Mouse (Mus musculus) heart, embryonic 14.5 days (tissue): ENCODE measurements around the gene Wipf1. TPM values are rescaled to one million over a fixed set of nuclear protein-coding genes. Genes with fewer than 3 reads are reported as not detected.

Experiments used
- ATAC-seq: fragments of 200-750 bp; cut with Nextera tagmentation; 2 replicates; pipeline ENCODE4 v1.8.0; 2017; ENCODE audit warnings: low read depth, moderate TSS enrichment; ENCODE audit not compliant: insufficient number of reproducible peaks, insufficient read depth, low FRiP score
- H3K27ac ChIP-seq, 2 experiments: fragments of 200-500 bp in 1 of 2; fragments of 300-500 bp in 1 of 2; sonication (generic) in 1 of 2; replicated peaks in 1 of 2; 2 replicates each; pipeline ENCODE4 v1.5.1; 2012 to 2014; ENCODE audit warnings: low read depth in 2 of 2, low read length in 2 of 2, control low read depth in 1 of 2, mild to moderate bottlenecking in 1 of 2, mixed read lengths in 1 of 2; ENCODE audit not compliant: control insufficient read depth in 1 of 2, insufficient read depth in 1 of 2
- H3K27me3 ChIP-seq: fragments of 300-500 bp; sonication (generic); 2 replicates; pipeline ENCODE4 v1.6.1; 2014; ENCODE audit warnings: mild to moderate bottlenecking, low read length, control low read depth; ENCODE audit not compliant: control insufficient read depth, insufficient read depth
- H3K36me3 ChIP-seq: fragments of 300-500 bp; sonication (generic); 2 replicates; pipeline ENCODE4 v1.6.1; 2014; ENCODE audit warnings: mild to moderate bottlenecking, control low read depth, low read length, mixed read lengths; ENCODE audit not compliant: control insufficient read depth, insufficient read depth
- H3K4me1 ChIP-seq, 2 experiments: fragments of 200-500 bp in 1 of 2; fragments of 300-500 bp in 1 of 2; sonication (generic) in 1 of 2; 2 replicates each; pipeline ENCODE4 v1.6.1; 2012 to 2014; ENCODE audit warnings: low read length in 2 of 2, control low read depth in 1 of 2, mixed read lengths in 1 of 2; ENCODE audit not compliant: control insufficient read depth in 2 of 2, insufficient read depth in 2 of 2
- H3K4me2 ChIP-seq: fragments of 300-500 bp; sonication (generic); 2 replicates; pipeline ENCODE4 v1.6.1; 2014; ENCODE audit warnings: mild to moderate bottlenecking, low read length
- H3K4me3 ChIP-seq, 2 experiments: fragments of 200-500 bp in 1 of 2; fragments of 300-500 bp in 1 of 2; sonication (generic) in 1 of 2; 2 replicates each; pipeline ENCODE4 v1.5.1; 2012 to 2014; ENCODE audit warnings: low read length in 2 of 2, mild to moderate bottlenecking in 2 of 2, control low read depth in 1 of 2, low read depth in 1 of 2, moderate library complexity in 1 of 2; ENCODE audit not compliant: control insufficient read depth in 1 of 2, insufficient read depth in 1 of 2
- H3K9ac ChIP-seq: fragments of 300-500 bp; sonication (generic); 2 replicates; pipeline ENCODE4 v1.6.1; 2014; ENCODE audit warnings: mild to moderate bottlenecking, low read length
- H3K9me3 ChIP-seq: fragments of 300-500 bp; sonication (generic); 2 replicates; pipeline ENCODE4 v1.6.1; 2016; ENCODE audit warnings: low read length, control low read depth; ENCODE audit not compliant: control insufficient read depth
- WGBS: fragments of 180-500 bp; shearing (Covaris S2); extraction: QIAGEN DNeasy Blood & Tissue Kit; methylation state at CpG from one replicate; pipeline ENCODE4 v1.1.7; 2014; 5-methylcytosine and 5-hydroxymethylcytosine counted together
- polyA plus RNA-seq: library from polyadenylated mRNA; unstranded; fragments of >200 nt; fragmentation: Nextera tagmentation; extraction: Ambion mirVana; gene quantifications from 2 replicates; pipeline ENCODE4 v1.2.1, GENCODE M21; 2014

The Wipf1 gene
- polyA plus RNA-seq, 1 experiment from 2014 or later: 7.6 TPM

- Histone ChIP-seq H3K27ac (no peak overlapping the region), H3K27me3 (no peaks in the 10 kb centered on the region), H3K36me3 (no peaks in the 10 kb centered on the region), H3K4me3 (no peak overlapping the region), H3K9me3 (no peaks in the 10 kb centered on the region), H3K4me1 (no peaks in the 10 kb centered on the region), H3K4me2 (no peak overlapping the region), H3K9ac (no peak overlapping the region)
- ATAC-seq: no peak
- 79% methylated on average over 3 of the region's 3 CpGs for WGBS
Measured at GRCm38 (mm10) chr2:73396828-73397325, 132.7 kb downstream of the Wipf1 start.

GRCm38 (mm10) chr2:73395516-73395915, 134.0 kb downstream of the Wipf1 start:
- no peak overlapping the region for H3K27ac ChIP-seq
- no peak overlapping the region for H3K9ac ChIP-seq
- no peak overlapping the region for H3K4me3 ChIP-seq
- no peak for ATAC-seq
- H3K9me3 ChIP-seq: no peaks in the 10 kb centered on the region
- WGBS: 73% methylated on average over 8 of the region's 8 CpGs
- H3K36me3 ChIP-seq: no peaks in the 10 kb centered on the region
- H3K4me2 ChIP-seq: no peak overlapping the region
- H3K27me3 ChIP-seq: no peaks in the 10 kb centered on the region
- no peaks in the 10 kb centered on the region for H3K4me1 ChIP-seq

- H3K9me3 ChIP-seq: no peaks in the 10 kb centered on the region
- ATAC-seq: no peak
- no peak overlapping the region for H3K4me2 ChIP-seq
- WGBS: 87% methylated on average over 3 of the region's 3 CpGs
- no peaks in the 10 kb centered on the region for H3K27me3 ChIP-seq
- no peaks in the 10 kb centered on the region for H3K4me1 ChIP-seq
- no peak overlapping the region for H3K4me3 ChIP-seq
- H3K36me3 ChIP-seq: no peaks in the 10 kb centered on the region
- no peak overlapping the region for H3K9ac ChIP-seq
- no peak overlapping the region for H3K27ac ChIP-seq
Measured at GRCm38 (mm10) chr2:73394476-73394875, 135.1 kb downstream of the Wipf1 start.

- H3K36me3 ChIP-seq: no peaks in the 10 kb centered on the region
- no peak overlapping the region for H3K4me2 ChIP-seq
- ATAC-seq: no peak
- H3K27ac ChIP-seq: no peak overlapping the region
- 82% methylated on average over 2 of the region's 2 CpGs for WGBS
- no peaks in the 10 kb centered on the region for H3K27me3 ChIP-seq
- H3K4me1 ChIP-seq: no peaks in the 10 kb centered on the region
- H3K4me3 ChIP-seq: no peak overlapping the region
- H3K9ac ChIP-seq: no peak overlapping the region
- H3K9me3 ChIP-seq: no peaks in the 10 kb centered on the region
Measured at GRCm38 (mm10) chr2:73392772-73393171, 136.8 kb downstream of the Wipf1 start.

- Histone ChIP-seq H3K4me1 (peaks cover 0 to 2% of the 10 kb centered on the region in 2 experiments; a peak in 1 of 4 replicates), H3K27ac (no peak overlapping the region), H3K27me3 (no peaks in the 10 kb centered on the region), H3K9me3 (no peaks in the 10 kb centered on the region), H3K4me2 (no peak overlapping the region), H3K9ac (no peak overlapping the region), H3K4me3 (no peak overlapping the region), H3K36me3 (no peaks in the 10 kb centered on the region)
- no peak for ATAC-seq
- WGBS: 86% methylated on average over 3 of the region's 3 CpGs
Measured at GRCm38 (mm10) chr2:73389951-73390350, 139.6 kb downstream of the Wipf1 start.

- H3K9ac ChIP-seq: no peak overlapping the region
- no peak for ATAC-seq
- no peak overlapping the region for H3K4me3 ChIP-seq
- H3K4me2 ChIP-seq: no peak overlapping the region
- H3K9me3 ChIP-seq: no peaks in the 10 kb centered on the region
- no peaks in the 10 kb centered on the region for H3K36me3 ChIP-seq
- WGBS: 90% methylated on average over 1 of the region's 1 CpGs
- H3K4me1 ChIP-seq: peaks cover 0 to 2% of the 10 kb centered on the region in 2 experiments; a peak in 1 of 4 replicates
- H3K27me3 ChIP-seq: no peaks in the 10 kb centered on the region
- H3K27ac ChIP-seq: no peak overlapping the region
Measured at GRCm38 (mm10) chr2:73387806-73388205, 141.7 kb downstream of the Wipf1 start.

- Histone ChIP-seq H3K36me3 (no peaks in the 10 kb centered on the region), H3K27me3 (no peaks in the 10 kb centered on the region), H3K9me3 (no peaks in the 10 kb centered on the region), H3K4me1 (peaks cover 0 to 2% of the 10 kb centered on the region in 2 experiments; a peak in 1 of 4 replicates), H3K4me2 (peak within 1 kb of the TSS; percentile 87), H3K4me3 (peak within 1 kb of the TSS; percentile 64 to 86), H3K27ac (peak within 1 kb of the TSS; percentile 59 to 81), H3K9ac (peak within 1 kb of the TSS; percentile 72)
- ATAC-seq: peak; percentile 99
- under 1% methylated on average over 44 of the region's 44 CpGs for WGBS
Measured at GRCm38 (mm10) chr2:73386356-73387046, 143.0 kb downstream of the Wipf1 start, which contains the start of gene Gpr155. Gene Gpr155 (minus strand): TSS chr2:73386572.
